Mouse (Mus musculus) spleen, postnatal 36 days (tissue): ENCODE measurements at regions not wholly inside any gene's neighbourhood (a gene's known extent, or its start where the extent isn't known, plus 50 kb on each side); places are given as distances from the start of the nearest gene placed in this dataset.

ENCODE experiments used
- DNase-seq, 2 experiments: peaks; one replicate each; pipeline ENCODE4 v3.0.0; 2022; ENCODE audit warnings: low spot score in 2 of 2, mixed read lengths in 1 of 2

DNA sequence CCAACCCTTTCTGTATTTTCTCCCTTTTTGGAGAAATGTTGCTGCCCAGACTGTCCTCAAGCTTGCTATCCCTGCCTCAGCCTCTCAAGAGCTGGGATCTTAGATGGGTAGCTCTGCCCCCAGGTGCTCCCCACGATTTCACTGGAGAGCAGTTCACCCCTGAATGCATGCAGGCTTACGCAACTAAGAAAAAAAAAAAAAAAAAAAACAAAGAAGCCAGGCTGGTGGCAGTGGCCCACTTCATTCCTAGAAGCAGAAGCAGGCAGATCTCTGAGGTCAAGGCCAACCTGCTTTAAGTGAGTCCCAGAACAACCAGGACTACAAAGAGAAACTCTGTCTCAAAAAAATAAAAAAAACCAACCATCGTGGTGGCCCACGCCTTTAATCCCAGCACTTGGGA, 51.2 kb upstream of the Fbxo11 start:
- no peak for DNase-seq

DNA sequence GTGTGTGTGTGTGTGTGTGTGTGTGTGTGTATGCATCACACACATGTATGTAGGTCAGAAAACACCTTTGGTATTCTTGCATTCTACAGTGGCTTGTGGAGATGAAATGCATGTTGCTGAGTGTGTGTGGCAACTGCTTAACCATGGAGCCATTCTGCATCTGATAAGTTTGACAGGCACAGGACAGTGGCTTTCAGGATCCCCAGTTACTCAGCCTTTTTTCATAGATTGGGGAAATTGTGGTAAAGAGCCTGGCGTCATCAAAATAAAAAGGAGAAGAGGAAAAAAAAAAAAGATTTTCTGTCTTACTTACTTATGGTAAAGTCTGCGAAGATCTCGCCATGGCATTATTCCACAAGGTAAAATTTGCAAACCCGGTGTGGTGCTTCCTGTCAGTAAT, 53.6 kb upstream of the Fbxo11 start:
- DNase-seq: no peak

DNA sequence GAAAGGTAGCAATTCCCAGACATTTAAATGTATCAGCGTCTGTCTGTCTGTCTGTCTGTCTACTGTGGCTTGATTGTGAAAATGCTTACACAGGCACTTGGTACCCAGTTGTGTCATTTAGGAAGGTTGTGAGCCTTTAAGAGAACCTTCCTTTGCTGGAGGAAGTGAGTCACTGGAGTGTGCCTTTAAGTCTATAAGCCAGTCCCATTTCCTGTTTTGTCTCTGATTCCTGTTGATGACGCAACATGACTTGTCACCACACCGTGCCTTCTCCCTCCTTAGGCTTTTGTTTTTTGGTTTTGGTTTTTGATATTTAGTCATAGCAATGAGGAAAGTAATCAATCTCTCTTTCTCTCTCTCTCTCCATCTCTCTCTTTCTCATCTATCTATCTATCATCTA, 58.6 kb upstream of the Fbxo11 start:
- peak; percentile 38 to 44 for DNase-seq

DNA sequence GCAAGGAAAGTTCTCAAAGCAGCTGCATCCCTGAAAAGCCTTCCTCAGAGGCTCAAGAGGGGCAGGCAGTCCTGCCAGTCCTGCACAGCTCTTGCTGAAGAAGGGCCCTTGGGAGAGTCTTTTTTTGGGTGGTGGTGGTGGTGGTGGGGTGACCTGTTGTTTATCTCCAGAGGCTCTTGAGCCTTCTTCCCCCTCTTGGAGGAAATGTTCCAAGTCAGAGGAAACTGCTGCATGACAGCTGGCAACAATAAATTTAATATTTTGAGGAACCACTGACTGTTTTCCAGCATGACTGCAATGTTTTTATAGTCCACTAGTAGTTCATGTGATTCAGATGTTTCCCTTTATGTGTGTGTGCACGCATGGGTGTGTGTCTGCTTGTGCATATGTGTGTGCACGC, 62.0 kb upstream of the Fbxo11 start:
- DNase-seq: no peak

DNA sequence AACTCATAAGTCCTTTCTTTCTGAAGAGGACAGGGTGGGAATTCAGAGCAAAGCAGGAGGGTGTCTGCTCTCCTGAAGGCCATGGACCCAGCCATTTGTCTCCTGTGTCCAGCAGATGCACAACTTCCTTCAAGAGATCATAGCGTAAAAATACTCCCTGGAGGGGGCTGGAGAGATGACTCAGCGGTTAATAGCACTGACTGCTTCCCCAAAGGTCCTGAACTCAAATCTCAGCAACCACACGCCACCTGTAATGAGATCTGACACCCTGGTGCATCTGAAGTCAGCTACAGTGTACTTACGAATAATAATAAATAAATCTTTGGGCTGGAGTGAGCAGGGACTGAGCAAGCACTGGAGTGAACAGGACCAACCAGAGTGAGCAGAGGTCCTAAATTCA, 66.2 kb upstream of the Fbxo11 start:
- no peak for DNase-seq

DNA sequence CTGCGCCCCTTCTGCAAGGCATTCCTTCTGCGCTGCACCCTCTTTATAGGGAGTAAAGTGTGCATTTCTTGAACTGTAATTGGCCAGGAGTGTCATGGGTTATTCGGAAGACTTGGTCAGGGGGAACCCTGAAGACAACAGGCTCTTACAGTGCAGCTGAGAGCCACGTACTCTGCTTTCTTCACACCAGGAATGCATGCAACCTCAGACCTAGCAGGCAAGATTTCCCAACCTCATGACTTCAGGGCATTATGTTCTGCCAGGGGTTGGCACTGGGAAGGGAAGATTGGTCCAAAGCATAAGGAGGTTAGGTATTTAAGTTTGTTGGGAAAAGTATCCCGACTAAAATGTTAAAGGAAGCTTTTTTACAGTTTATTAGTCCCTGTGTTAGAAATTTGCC, 66.9 kb upstream of the Fbxo11 start:
- DNase-seq: no peak

DNA sequence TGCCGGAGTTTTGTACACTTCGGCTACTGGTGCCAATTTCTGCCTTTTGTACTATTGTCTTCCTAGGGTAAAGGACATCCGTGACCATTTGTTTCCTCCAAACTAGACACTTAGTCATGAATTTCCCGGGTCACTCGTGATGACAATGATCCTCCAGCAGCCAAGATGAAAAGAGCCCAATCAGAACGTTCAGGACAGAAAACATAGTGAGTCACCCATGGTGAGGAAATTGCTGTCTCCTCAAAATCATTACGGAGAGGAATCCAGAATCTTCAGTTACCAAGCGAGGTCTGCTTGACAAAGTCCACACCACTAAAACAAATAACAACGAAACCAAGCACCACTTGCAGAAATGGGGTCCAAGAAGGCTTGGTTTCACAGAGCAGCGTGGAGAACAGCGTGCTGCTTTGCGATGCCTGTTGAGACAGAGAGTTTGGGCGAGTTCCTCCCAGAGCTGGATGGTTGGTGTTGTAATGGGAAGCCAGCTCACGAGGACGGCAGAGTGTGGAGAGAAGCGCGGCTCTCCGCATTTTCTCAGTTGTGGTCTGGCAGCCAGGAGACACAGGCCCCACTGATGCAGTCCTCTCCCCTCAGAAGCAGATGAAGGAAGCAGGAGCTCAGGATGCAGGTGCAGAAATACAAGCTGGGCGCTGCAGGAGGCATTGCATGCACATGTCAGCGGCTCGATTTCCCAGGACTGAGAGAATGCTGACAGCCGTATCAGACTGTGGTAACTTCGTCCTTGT, 67.7 kb upstream of the Fbxo11 start:
- DNase-seq: no peak

DNA sequence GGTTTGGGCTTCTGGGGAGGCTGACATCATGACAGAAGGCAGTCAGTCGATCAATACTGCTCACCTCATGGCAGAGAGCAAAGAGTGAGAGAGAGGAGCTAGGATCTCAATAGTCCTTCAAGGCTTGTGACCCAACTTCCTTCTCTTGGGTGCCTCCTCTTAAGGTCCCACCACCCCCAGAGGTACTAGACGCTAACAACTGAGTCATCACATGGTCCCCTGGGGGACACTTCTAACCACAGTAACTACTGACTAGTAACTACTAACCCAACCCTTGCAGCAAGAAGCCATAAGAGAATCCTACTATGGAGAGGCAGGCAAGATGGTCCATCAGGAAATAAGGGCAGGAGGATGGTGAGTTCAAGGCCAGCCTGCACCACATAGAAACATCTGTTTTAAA, 69.5 kb upstream of the Fbxo11 start:
- no peak for DNase-seq

DNA sequence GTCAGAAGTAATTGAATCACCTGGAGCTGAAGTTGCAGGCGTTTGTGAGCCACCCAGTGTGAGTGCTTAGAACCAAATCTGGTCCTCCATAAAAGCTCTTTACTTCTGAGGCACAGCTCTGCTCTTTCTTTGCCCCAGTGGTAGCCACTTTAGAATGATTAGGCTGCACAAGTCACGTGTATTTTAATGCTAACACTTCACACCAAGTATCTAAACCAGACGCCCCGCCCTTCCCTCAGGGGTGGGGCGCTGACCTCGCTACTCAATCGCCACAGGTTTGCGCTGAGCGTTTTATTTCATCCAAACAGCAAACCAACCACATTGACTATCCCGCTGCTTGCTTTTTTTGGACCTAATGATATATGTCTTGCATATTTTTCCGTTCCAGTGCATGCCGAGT, 76.4 kb upstream of the Fbxo11 start:
- no peak for DNase-seq

DNA sequence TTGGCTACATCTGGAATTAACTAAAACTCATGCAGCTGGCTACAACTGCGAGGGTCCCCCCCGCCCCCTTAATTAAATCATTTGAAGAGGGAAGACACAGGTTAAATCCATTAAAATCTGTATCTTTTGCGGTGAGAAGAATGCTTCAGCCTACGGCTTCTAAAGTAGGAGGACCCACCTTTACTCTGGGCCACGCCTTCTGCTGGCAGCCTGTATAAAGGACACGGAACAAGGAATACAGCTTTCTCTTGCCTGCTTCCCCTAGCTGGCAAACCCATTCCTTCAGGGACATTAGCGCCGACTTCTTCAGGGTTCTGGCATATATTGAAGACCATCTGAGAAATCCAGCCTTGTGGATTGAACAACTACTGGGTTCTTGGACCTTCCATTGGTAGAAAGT, 76.9 kb upstream of the Fbxo11 start:
- DNase-seq: no peak

DNA sequence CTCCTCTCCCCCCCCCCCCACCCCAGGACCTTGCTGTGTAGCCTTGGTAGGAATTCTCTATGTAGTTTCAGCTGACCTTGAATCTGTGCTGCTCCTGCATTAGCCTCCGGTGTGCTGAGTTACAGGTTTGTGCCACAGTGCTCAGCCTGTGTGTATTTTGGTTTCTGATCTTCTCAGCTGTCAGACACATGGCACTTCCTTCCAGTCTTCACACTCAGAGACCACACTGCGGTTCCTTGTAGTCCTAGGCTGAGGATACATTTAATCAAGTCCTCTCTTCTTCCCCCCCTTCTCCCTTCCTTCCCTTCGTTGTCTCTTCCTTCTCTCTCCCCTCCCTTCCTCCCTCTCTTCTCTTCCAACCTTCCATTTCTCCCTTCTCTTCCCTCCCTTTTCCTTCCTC, 77.7 kb upstream of the Fbxo11 start:
- no peak for DNase-seq

DNA sequence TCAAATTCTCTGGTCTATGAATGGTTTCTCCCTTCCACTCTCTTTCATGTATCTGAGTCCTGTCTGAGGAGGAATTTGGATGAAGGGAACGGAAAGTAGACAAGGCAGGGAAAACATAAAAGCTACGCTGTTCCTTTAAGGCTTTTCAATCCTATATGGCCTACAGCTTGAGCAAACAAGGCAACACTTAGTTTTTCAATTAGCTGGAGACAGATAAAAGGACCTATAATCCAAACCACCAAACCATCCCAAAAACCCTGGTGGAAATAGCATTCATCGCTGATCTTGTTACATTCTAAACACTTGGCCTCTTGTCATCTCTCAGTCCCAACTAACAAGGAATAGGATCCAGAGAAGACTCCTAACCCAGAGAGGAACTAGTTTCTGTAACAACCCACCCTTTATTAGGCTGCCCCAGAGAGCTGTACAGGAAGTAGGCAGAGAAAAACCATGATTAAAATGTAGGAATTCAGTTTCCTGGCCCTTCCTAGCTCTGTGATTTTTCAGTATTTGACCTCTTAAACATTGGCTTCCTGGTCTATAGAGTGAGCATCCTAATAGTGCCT, 78.4 kb upstream of the Fbxo11 start:
- no peak for DNase-seq

DNA sequence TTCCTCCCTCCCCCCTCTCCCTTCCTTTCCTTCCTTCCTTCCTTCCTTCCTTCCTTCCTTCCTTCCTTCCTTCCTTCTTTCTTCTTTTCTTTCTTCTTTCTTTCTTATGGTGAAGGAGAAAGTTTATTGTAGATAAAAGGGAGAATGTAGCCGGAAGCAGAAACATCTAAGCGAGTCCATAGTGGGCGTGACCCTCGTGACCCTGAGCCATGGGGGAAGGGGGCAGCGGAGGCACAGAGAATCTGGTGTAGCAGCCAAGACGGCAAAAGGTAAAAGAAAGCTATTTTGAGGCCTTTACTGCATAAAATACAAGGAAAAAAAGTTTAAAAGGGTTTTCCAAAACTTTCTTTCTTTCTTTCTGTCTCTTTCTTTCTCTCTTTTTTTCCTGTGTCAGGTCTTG, 93.5 kb upstream of the Fbxo11 start:
- DNase-seq: no peak

DNA sequence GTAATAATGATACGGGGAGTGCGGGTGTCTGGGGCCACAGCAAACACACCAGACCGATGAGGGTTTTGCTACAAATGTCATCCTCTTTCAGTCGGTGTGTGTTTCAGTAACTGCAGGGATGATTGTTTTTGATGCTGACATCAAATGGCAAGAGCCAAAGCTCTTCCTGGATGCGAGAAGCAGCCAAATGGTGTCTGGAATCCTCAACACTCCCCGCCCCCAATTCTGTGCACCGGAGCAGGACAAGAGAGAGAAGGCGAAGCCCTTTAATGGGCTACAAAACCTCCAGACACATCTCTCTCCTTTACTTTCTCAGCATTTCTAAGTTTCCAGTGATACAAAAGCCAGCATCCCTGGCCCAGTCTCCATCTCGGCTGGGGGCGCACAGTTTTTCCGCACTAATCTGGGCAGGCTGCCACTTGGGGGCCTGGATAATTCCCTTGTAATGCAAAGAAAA, 94.1 kb upstream of the Fbxo11 start:
- DNase-seq: no peak

DNA sequence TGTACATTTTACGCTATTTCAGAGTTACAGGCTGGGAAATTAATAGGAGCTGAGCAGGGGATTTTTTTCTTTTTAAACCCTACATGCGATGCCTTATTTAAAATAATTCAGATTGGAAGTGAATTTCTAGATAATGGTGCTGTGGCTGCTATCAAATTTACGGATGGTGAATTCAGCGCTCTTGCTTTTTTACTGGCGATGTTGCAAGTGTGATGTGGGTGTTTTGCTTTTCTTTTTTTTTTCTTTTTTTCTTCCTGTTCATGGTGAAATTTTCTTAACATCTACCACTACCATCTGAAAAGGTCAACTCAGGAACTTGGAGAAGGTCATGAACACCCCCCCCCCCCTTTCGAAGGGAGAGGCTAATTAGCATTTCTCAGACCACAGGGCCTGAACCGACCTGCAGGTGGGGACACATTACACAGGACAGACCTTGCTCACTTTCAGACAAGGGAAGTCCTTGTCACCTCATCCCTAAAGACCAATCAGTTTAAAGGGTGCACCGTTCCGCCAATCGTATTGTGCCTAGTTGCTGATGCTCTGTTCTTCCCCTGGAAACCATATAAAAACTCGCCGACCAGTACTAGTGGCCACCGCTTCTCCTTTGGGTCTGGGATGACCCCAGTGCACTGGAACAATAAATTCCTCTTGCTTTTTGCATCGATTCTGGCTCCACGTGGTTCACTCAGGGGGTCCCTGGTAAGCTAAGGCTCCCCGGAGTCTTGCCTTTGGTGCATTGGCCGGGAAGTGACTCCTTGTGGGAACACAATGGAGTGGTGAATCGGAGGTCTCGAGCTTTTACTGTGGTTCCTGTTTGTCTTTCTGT, 95.0 kb upstream of the Fbxo11 start:
- DNase-seq: no peak

DNA sequence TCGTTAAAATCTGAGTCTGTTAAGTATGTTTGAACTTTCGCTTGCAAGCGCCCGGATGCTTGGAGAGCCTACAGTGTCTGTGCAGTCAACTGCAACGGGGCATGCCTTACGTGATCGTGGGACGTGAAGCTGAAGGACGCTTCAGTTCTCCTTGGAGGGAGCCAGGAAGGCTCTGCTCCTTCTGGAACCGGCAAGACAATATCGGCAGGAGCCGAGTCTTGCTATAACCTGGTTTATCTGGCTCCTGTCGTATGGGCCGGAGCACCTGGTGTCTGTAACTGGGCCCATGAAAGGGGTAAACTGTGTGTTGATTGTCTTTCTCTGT, 95.5 kb upstream of the Fbxo11 start:
- DNase-seq: no peak

DNA sequence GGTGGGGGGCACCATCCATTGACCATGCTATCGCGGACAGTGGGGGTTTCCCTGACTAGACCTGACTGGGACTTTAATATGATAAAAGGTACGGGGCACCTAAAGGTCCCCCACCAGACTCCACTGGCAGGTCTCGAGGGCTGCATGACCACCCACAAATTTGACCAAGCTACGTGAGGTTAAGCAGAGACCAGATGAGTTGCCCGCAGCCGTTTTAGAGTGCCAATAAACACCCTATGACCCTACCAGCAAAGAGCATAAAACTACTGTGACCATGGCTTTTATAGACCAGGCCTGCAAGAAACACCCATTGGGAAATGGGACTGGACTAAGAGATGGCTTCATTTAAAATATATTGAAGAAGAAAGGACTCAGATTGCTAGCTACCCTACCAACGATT, 96.7 kb upstream of the Fbxo11 start:
- no peak for DNase-seq

DNA sequence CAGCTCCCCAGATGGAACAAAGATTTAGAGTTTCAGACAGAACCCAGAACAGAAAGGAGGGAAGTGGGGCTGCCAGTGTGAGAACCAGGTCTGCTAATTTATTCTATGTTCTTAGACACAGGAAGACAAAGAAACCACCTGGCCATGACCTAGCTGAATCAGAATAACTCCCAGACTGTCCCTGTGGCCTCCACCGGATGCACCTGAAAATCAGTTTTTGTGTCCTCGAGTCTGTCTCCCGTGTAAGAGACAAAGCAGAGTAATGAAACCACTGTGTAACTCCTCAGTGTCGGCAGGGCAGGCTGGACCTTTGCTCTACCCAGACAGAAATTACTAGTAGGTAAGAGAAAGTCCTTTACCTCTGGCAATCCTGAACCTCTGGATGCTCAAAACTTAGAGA, 99.7 kb upstream of the Fbxo11 start:
- DNase-seq: peak; percentile 51 to 69

DNA sequence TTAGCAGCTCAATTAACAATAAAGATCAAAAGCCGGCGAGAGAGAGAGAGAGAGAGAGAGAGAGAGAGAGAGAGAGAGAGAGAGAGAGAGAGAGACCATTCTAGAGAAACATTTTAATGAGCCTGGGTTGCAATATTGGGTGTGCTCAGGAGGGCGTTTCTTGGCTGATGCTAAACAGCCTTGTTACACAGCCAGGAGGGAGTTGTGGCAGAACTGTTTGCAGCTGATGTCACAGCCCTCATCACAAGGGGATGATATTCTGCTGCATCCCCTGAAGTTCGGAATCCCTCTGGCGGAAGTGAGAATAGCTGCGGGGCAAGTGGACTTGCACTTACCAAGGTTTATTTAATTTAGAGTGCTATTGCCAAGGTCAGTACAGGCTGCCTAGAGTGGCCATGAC, 100.7 kb upstream of the Fbxo11 start:
- DNase-seq: no peak

DNA sequence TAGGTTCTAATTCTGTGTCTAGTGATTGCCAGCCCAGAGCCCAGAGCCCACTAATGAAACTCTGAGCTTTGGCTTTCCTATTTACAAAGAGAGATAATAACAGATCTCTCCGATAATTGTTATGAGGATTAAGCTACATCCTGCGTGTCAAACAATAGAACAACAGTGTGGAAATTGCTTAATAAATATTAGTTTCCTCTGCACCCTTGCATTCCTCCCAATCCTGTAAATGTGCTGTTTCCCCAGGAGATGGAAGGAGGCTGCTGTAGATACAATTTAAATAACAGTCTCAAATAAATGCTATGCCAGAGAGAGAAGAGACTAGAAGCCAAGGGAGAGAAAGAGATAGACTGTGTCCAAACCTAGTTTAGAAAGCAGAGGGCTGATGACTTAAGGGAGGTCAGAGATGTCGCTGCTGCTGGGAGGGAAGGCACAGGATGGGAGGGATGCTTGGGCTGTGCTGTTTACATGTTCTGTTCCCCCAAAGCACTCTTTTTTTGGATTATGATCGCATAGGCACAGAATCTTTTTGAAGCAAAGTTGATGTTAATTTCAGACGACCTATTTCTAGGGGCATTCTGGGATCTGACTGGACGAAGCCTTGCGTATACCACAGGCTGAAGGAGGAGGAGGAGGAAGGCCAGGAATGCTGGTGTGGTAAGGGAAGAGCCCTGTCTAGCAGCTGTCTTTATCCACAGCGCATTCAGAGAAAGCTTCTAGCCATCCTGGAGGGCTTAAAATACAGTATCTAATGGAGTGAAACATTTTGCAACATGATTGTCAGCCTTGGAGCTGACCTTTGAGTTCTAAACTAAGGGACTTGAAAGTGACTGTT, 103.4 kb upstream of the Fbxo11 start:
- no peak for DNase-seq

DNA sequence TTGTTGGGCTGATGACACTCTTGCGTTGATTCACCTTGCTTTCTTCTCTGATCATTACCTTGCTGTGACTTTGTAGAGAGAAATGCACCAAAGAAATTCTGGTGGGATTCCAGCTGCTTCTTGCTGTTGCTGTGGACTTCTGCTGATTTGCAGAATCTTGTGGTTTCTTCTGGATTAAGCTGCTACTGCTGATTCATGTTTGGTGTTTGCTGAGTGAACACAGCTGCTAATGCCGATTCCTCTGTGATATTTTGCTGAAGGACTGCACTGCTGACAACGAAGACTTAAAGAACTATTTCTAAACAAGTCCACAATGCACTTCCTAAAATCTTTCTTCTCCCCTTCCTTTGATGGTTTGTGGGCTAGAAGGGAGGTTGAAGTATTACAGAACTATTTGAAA, 106.5 kb upstream of the Fbxo11 start:
- no peak for DNase-seq

DNA sequence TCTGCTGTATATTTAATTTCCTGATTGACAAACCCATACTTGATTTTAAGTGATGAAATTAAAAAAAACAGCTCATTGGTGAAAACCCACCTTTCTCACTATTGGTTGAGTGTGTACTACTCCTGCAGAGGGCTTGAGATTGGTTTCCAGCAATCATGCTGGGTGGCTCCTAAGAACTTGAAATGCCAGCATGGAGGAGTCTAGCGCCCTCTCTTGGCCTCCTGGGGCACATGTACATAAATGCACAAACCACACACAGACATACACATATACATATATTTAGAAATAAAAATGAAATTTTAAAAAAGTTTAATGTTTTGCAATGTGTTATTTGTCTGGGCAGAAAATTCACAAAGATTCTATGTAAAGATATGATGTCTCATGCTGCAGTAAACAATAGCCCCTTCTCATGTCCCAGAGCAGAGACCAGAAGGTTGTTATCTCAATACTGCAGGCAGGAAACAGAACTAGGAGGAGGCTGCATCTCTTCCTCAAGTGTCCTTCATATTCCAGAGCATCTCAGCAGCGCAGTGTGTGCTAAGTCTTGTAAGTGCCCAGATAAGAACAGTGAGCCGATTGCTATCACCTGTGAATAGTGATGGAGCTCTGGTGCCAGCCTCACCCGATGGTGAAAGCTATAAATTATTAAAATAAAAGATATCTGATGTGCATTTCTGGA, 108.4 kb upstream of the Fbxo11 start:
- DNase-seq: no peak
